Mouse (Mus musculus) midbrain, embryonic 14.5 days (tissue): Measurements from ENCODE around the gene Lipt2. TPM values are rescaled to one million over a fixed set of nuclear protein-coding genes. Genes with fewer than 3 reads are reported as not detected.

Source experiments
- ATAC-seq: fragments of 200-750 bp; cut with Nextera tagmentation; 2 replicates; pipeline ENCODE4 v1.8.0; 2017; ENCODE audit warnings: moderate number of reproducible peaks, moderate library complexity; ENCODE audit not compliant: low FRiP score, low TSS enrichment
- DNase-seq: peaks from one replicate; pipeline ENCODE4 v3.0.0-alpha.2; 2015
- H3K27ac ChIP-seq: fragments of 300-500 bp; sonication (generic); replicated peaks from 2 replicates; pipeline ENCODE4 v1.5.1; 2014; ENCODE audit warnings: mild to moderate bottlenecking, low read depth, low read length, moderate library complexity
- H3K27me3 ChIP-seq: fragments of 300-500 bp; sonication (generic); 2 replicates; pipeline ENCODE4 v1.6.1; 2014; ENCODE audit warnings: low read length, control low read depth, mixed read lengths; ENCODE audit not compliant: control insufficient read depth, insufficient read depth
- H3K36me3 ChIP-seq: fragments of 300-500 bp; sonication (generic); 2 replicates; pipeline ENCODE4 v1.6.1; 2014; ENCODE audit warnings: low read length, control low read depth; ENCODE audit not compliant: control insufficient read depth, insufficient read depth
- H3K4me1 ChIP-seq: fragments of 300-500 bp; sonication (generic); 2 replicates; pipeline ENCODE4 v1.6.1; 2014; ENCODE audit warnings: mild to moderate bottlenecking, antibody characterized with exemption, low read length, control low read depth; ENCODE audit not compliant: control insufficient read depth, insufficient read depth
- H3K4me2 ChIP-seq: fragments of 300-500 bp; sonication (generic); 2 replicates; pipeline ENCODE4 v1.6.1; 2014; ENCODE audit warnings: mild to moderate bottlenecking, low read length, moderate library complexity
- H3K4me3 ChIP-seq: fragments of 300-500 bp; sonication (generic); replicated peaks from 2 replicates; pipeline ENCODE4 v1.5.1; 2014; ENCODE audit warnings: low read depth, low read length
- H3K9ac ChIP-seq: fragments of 300-500 bp; sonication (generic); replicated peaks from 2 replicates; pipeline ENCODE4 v1.6.1; 2014; ENCODE audit warnings: mild to moderate bottlenecking, low read length, moderate library complexity
- H3K9me3 ChIP-seq: fragments of 300-500 bp; sonication (generic); 2 replicates; pipeline ENCODE4 v1.6.1; 2016; ENCODE audit warnings: low read length, control low read depth, mixed read lengths; ENCODE audit not compliant: control insufficient read depth
- WGBS: fragments of 180-500 bp; shearing (Covaris S2); extraction: QIAGEN DNeasy Blood & Tissue Kit; methylation state at CpG from one replicate; pipeline ENCODE4 v1.1.7; 2014; 5-methylcytosine and 5-hydroxymethylcytosine counted together
- polyA plus RNA-seq: library from polyadenylated mRNA; unstranded; fragments of >200 nt; fragmentation: Nextera tagmentation; extraction: Ambion mirVana; gene quantifications from 2 replicates; pipeline ENCODE4 v1.2.1, GENCODE M21; 2014

Gene Lipt2
- polyA plus RNA-seq, 1 experiment from 2014 or later, result 20.1 TPM

DNA sequence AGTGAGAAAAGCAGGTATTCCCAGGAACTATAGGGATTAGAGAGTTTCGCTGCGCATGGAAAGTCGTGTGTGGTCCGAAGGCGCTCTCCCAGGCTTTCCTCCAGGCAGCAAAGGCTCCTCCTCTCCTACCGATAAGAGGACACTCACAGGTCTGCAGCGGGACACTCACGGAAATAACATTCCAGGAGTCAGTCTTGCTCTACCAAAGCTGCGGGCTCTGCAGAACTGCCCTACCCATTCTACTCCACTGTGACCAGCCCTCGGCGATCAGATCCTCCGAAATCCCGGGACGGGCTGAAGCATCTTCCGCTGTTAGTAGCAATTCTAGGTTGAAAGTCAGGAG lies 19.8 kb downstream of the Lipt2 start:
- H3K9ac ChIP-seq, result peak overlapping the region; percentile 23; the same call in 1 of the 2 replicates
- ATAC-seq (no peak), DNase-seq (no peak)
- no peak overlapping the region for H3K27ac ChIP-seq
- under 1% methylated on average over 15 of the region's 15 CpGs for WGBS
- peaks cover 6% of the 10 kb centered on the region for H3K4me1 ChIP-seq
- no peaks in the 10 kb centered on the region for H3K36me3 ChIP-seq
- H3K27me3 ChIP-seq, result peaks cover 33% of the 10 kb centered on the region
- peak overlapping the region; percentile 61 for H3K4me2 ChIP-seq
- peak overlapping the region; percentile 33 for H3K4me3 ChIP-seq
- no peaks in the 10 kb centered on the region for H3K9me3 ChIP-seq

DNA sequence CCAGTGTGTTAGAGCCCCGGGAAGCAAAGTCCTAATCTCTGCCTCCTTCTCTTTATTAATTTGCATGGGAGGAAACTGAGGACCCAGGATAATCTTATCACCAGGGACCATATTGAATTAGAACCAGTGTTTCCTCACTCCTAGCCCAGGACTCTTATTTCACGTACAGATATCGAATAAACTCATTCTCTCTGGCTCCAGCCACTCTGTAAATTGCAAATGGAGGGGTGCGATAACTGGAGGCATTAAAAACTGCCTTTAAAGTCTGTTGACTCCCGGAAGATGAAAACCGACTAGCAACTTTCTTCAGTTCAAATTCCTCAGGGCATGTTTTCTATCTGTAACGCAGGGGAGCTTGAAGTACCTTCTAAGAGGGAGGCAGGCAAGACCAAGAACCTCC lies 20.3 kb downstream of the Lipt2 start:
- ATAC-seq (no peak), DNase-seq (no peak)
- no peak overlapping the region; the same call in 1 of the 2 replicates for H3K4me3 ChIP-seq
- peak overlapping the region; percentile 61; the same call in 1 of the 2 replicates for H3K4me2 ChIP-seq
- peaks cover 33% of the 10 kb centered on the region for H3K27me3 ChIP-seq
- no peak overlapping the region for H3K9ac ChIP-seq
- no peaks in the 10 kb centered on the region for H3K9me3 ChIP-seq
- WGBS, result 52% methylated on average over 7 of the region's 7 CpGs
- H3K27ac ChIP-seq, result no peak overlapping the region
- no peaks in the 10 kb centered on the region for H3K36me3 ChIP-seq
- H3K4me1 ChIP-seq, result peaks cover 6% of the 10 kb centered on the region

GRCm38 (mm10) chr7:100179836-100180407 lies 20.8 kb downstream of the Lipt2 start:
- ATAC-seq (no peak), DNase-seq (no peak)
- Histone ChIP-seq H3K4me2 (no peak overlapping the region), H3K4me1 (peaks cover 6% of the 10 kb centered on the region), H3K9me3 (no peaks in the 10 kb centered on the region), H3K27me3 (peaks cover 33% of the 10 kb centered on the region), H3K9ac (no peak overlapping the region), H3K36me3 (no peaks in the 10 kb centered on the region), H3K4me3 (no peak overlapping the region), H3K27ac (no peak overlapping the region)
- WGBS, result 76% methylated on average over 7 of the region's 7 CpGs

- Histone ChIP-seq H3K4me1 (peaks cover 6% of the 10 kb centered on the region), H3K27ac (no peak overlapping the region), H3K27me3 (peaks cover 33% of the 10 kb centered on the region), H3K36me3 (no peaks in the 10 kb centered on the region), H3K4me2 (no peak overlapping the region), H3K4me3 (no peak overlapping the region), H3K9ac (no peak overlapping the region), H3K9me3 (no peaks in the 10 kb centered on the region)
- 86% methylated on average over 2 of the region's 2 CpGs for WGBS
- ATAC-seq, result no peak
- DNase-seq, result no peak
Measured at GRCm38 (mm10) chr7:100181176-100181575, 22.1 kb downstream of the Lipt2 start.

DNA sequence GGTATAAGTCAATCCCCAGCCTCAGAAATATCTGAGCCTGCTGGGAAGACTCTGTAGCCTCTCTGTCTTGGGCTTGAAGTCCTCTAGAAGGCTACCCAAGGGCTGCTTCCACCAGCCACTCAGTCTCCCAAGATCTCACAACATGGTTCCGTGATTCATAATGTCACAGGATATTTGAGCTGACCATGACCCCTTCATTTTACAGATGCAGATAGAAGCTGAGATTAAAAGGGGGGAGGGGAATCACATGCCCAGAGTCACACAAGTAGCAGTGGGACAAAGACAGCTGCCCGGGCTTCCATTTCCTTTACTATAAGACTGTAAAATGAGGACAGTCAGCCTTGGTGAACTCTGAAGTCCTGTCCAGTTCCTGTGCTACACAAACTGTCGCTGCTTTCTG lies 22.5 kb downstream of the Lipt2 start:
- Histone ChIP-seq H3K36me3 (no peaks in the 10 kb centered on the region), H3K4me3 (no peak overlapping the region), H3K9ac (no peak overlapping the region), H3K27ac (no peak overlapping the region), H3K4me1 (peaks cover 6% of the 10 kb centered on the region), H3K27me3 (peaks cover 33% of the 10 kb centered on the region), H3K4me2 (no peak overlapping the region), H3K9me3 (no peaks in the 10 kb centered on the region)
- ATAC-seq (no peak), DNase-seq (no peak)
- 78% methylated on average over 3 of the region's 3 CpGs for WGBS

- no peak overlapping the region for H3K27ac ChIP-seq
- peaks cover 6% of the 10 kb centered on the region for H3K4me1 ChIP-seq
- whole genome bisulfite sequencing, result 80% methylated on average over 3 of the region's 3 CpGs
- H3K4me2 ChIP-seq, result no peak overlapping the region
- peaks cover 30% of the 10 kb centered on the region for H3K27me3 ChIP-seq
- H3K4me3 ChIP-seq, result no peak overlapping the region
- DNase-seq, result no peak
- no peaks in the 10 kb centered on the region for H3K36me3 ChIP-seq
- H3K9me3 ChIP-seq, result no peaks in the 10 kb centered on the region
- no peak for ATAC-seq
- no peak overlapping the region for H3K9ac ChIP-seq
Measured at GRCm38 (mm10) chr7:100182388-100182787, 23.3 kb downstream of the Lipt2 start.

- Histone ChIP-seq H3K4me3 (no peak overlapping the region), H3K27ac (no peak overlapping the region), H3K9ac (no peak overlapping the region), H3K27me3 (no peaks in the 10 kb centered on the region), H3K9me3 (no peaks in the 10 kb centered on the region), H3K36me3 (no peaks in the 10 kb centered on the region), H3K4me2 (no peak overlapping the region), H3K4me1 (no peaks in the 10 kb centered on the region)
- ATAC-seq, result no peak
- DNase-seq, result peak; percentile 83
- WGBS, result 26% methylated on average over 7 of the region's 7 CpGs
Measured at GRCm38 (mm10) chr7:100187601-100188000, 28.5 kb downstream of the Lipt2 start.

GRCm38 (mm10) chr7:100190167-100190566 lies 31.1 kb downstream of the Lipt2 start:
- H3K9me3 ChIP-seq, result no peaks in the 10 kb centered on the region
- no peak overlapping the region for H3K4me2 ChIP-seq
- no peaks in the 10 kb centered on the region for H3K27me3 ChIP-seq
- H3K4me1 ChIP-seq, result no peaks in the 10 kb centered on the region
- H3K9ac ChIP-seq, result no peak overlapping the region
- H3K27ac ChIP-seq, result no peak overlapping the region
- no peaks in the 10 kb centered on the region for H3K36me3 ChIP-seq
- H3K4me3 ChIP-seq, result no peak overlapping the region
- ATAC-seq, result no peak
- 34% methylated on average over 4 of the region's 4 CpGs for WGBS
- DNase-seq, result no peak

DNA sequence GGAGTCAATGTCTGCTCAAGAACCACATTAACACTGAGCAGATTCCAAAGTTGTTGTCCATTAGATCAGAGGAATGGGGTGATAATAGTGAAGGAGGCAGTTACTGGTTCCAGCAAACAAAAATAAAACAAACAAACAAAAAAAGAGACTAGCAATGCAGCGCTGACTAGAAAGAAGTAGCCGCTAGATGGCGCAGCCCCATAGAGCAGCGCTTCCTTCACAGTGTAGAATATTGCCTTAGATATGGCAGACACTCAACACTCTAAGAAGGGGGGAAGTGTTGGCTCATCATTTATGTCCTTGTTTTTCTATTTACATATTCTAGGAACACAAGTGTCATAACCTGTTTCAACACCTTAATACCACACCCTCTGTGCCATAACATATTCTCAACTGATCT lies 31.7 kb downstream of the Lipt2 start:
- H3K4me2 ChIP-seq, result no peak overlapping the region
- peak; percentile 48; the same call in 1 of the 2 replicates for ATAC-seq
- no peaks in the 10 kb centered on the region for H3K36me3 ChIP-seq
- no peak overlapping the region for H3K9ac ChIP-seq
- H3K27me3 ChIP-seq, result no peaks in the 10 kb centered on the region
- no peaks in the 10 kb centered on the region for H3K9me3 ChIP-seq
- peak; percentile 88 for DNase-seq
- no peak overlapping the region for H3K27ac ChIP-seq
- H3K4me1 ChIP-seq, result no peaks in the 10 kb centered on the region
- no peak overlapping the region for H3K4me3 ChIP-seq
- WGBS, result 3% methylated on average over 4 of the region's 4 CpGs
